Mouse (Mus musculus) left cerebral cortex, postnatal 25 days (tissue): Measurements from ENCODE around the gene Fras1. TPM values are rescaled to one million over a fixed set of nuclear protein-coding genes. Genes with fewer than 3 reads are reported as not detected.

Experiments used
- DNase-seq, 2 experiments: peaks; one replicate each; pipeline ENCODE4 v3.0.0; 2022; ENCODE audit warnings: low spot score in 2 of 2, mixed read lengths in 1 of 2
- intact Hi-C: fragments of 180-260 bp; cut with DNase I; formaldehyde crosslinking; loops from one replicate; pipeline ENCODE4 v1.15.1; 2025
- total RNA-seq, 2 experiments: library from RNA; stranded (reverse); gene quantifications; 2 replicates each; pipeline ENCODE4 v1.2.3; 2021

Fras1 gene
- total RNA-seq, 2 experiments from 2014 or later, result 20.3 to 29.6 TPM

GRCm38 (mm10) chr5:96536527-96536926 is 162.8 kb downstream of the Fras1 start:
- intact Hi-C loops, result no loop called here
- DNase-seq, result no peak

GRCm38 (mm10) chr5:96536937-96537336 is 163.2 kb downstream of the Fras1 start:
- intact Hi-C loops, result no loop called here
- DNase-seq, result no peak

- intact Hi-C loops, result no loop called here
Observed at GRCm38 (mm10) chr5:96544112-96544511, 170.4 kb downstream of the Fras1 start.

GRCm38 (mm10) chr5:96545994-96546393 is 172.2 kb downstream of the Fras1 start:
- intact Hi-C loops, result no loop called here
- DNase-seq, result no peak

More at GRCm38 (mm10) chr5:96544112-96544511, 170.4 kb downstream of the Fras1 start:
- DNase-seq, result no peak

GRCm38 (mm10) chr5:96554940-96555679 is 181.4 kb downstream of the Fras1 start:
- intact Hi-C loops, result no loop called here
- no peak for DNase-seq

GRCm38 (mm10) chr5:96558049-96558804 is 184.5 kb downstream of the Fras1 start:
- intact Hi-C loops, result no loop called here

GRCm38 (mm10) chr5:96574586-96574985 is 200.8 kb downstream of the Fras1 start:
- no peak for DNase-seq
- intact Hi-C loops, result no loop called here

More at GRCm38 (mm10) chr5:96558049-96558804, 184.5 kb downstream of the Fras1 start:
- no peak for DNase-seq

GRCm38 (mm10) chr5:96578705-96579104 is 204.9 kb downstream of the Fras1 start:
- intact Hi-C loops, result no loop called here
- no peak for DNase-seq

GRCm38 (mm10) chr5:96579938-96580337 is 206.2 kb downstream of the Fras1 start:
- no peak for DNase-seq
- intact Hi-C loops, result loop anchor here (5.0 kb wide), 1 partner anchor 97 kb away; no protein-coding TSS in a partner anchor

GRCm38 (mm10) chr5:96584730-96585129 is 211.0 kb downstream of the Fras1 start:
- intact Hi-C loops, result loop anchor here (2.0 to 5.0 kb wide), 3 partner anchors 93 to 210 kb away; no protein-coding TSS in a partner anchor
- DNase-seq, result peak; percentile 63 to 94

GRCm38 (mm10) chr5:96590621-96591020 is 216.9 kb downstream of the Fras1 start:
- intact Hi-C loops, result no loop called here
- no peak for DNase-seq

GRCm38 (mm10) chr5:96595793-96596192 is 222.0 kb downstream of the Fras1 start:
- DNase-seq, result no peak
- intact Hi-C loops, result no loop called here

- DNase-seq, result peak in 1 of 2 experiments; percentile 21
- intact Hi-C loops, result no loop called here
Observed at GRCm38 (mm10) chr5:96603974-96604769, 230.4 kb downstream of the Fras1 start.

GRCm38 (mm10) chr5:96608036-96608435 is 234.3 kb downstream of the Fras1 start:
- peak; percentile 23 to 75 for DNase-seq
- intact Hi-C loops, result no loop called here

GRCm38 (mm10) chr5:96608581-96609280 is 235.0 kb downstream of the Fras1 start:
- no peak for DNase-seq
- intact Hi-C loops, result no loop called here

GRCm38 (mm10) chr5:96612077-96612476 is 238.3 kb downstream of the Fras1 start:
- intact Hi-C loops, result no loop called here

GRCm38 (mm10) chr5:96616954-96617646 is 243.3 kb downstream of the Fras1 start:
- no peak for DNase-seq
- intact Hi-C loops, result no loop called here

More at GRCm38 (mm10) chr5:96612077-96612476, 238.3 kb downstream of the Fras1 start:
- no peak for DNase-seq

GRCm38 (mm10) chr5:96618008-96618407 is 244.3 kb downstream of the Fras1 start:
- intact Hi-C loops, result no loop called here
- DNase-seq, result peak in 1 of 2 experiments; percentile 64

- intact Hi-C loops, result no loop called here
- DNase-seq, result no peak
Observed at GRCm38 (mm10) chr5:96620209-96620608, 246.5 kb downstream of the Fras1 start.
